Mouse (Mus musculus): ENCODE measurements around the gene Olfr1115. TPM values are rescaled to one million over a fixed set of nuclear protein-coding genes. Genes with fewer than 3 reads are reported as not detected.
"Not testable (repeated sequence)": the region's sequence is repeated elsewhere in the genome, so short reads cannot be mapped to it uniquely, and the experiment has no call there.

The Olfr1115 gene
- total RNA-seq (2018; cell fraction: chromatin; rRNA removed): not detected
- not detected for total RNA-seq (2018; cell fraction: cytosol; rRNA removed)
- not detected for total RNA-seq (2018; cell fraction: nucleus; rRNA removed)
- polyA plus RNA-seq (2018): not detected in 3 replicates

DNA sequence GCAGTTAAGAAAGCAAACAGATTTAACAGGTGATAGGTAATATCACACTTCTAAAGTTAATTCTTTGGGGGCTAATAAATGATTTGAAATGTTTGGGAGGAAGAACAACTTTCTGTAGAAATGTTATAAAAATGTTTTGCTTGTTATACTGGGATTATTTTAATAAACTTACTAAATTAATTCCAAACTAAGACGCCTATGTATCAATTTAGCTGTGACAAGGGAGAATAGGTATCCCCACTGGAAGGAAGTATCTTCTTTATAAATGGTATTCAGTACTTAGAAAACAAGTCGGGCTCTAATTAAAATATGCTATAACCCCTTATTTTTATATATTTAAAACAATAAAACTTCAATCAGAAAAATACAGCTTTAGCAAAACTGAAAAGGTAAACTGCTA lies at the start of gene Olfr1115:
TSS of gene Olfr1115 (plus strand) at position 301 of the 400 bp plus-strand sequence.
- WGBS (ENCODE audit: missing documents): 86% methylated on average over 2 of the region's 2 CpGs
- Histone ChIP-seq H3K4me3 (ENCODE audit: inconsistent target) (no peak within 1 kb of the TSS), H3K79me2 (ENCODE audit: inconsistent target) (no peaks in the 10 kb centered on the region), H3K36me3 (ENCODE audit: inconsistent target) (no peaks in the 10 kb centered on the region), H3K27ac (no peak within 1 kb of the TSS)

- Histone ChIP-seq H3K36me3 (ENCODE audit: inconsistent target) (no peaks in the 10 kb centered on the region), H3K4me3 (ENCODE audit: inconsistent target) (no peak within 1 kb of the TSS)
These were observed 39.1 kb upstream of the Olfr1115 start, which contains the start of gene Olfr1113 for GRCm38 (mm10) chr2:87208670-87209069. Gene Olfr1113, plus strand, starts transcription at chr2:87208970.

GRCm38 (mm10) chr2:87267234-87267633 lies 19.4 kb downstream of the Olfr1115 start, which contains the start of gene Olfr1116:
Gene Olfr1116, plus strand, starts transcription at chr2:87267534.
- Histone ChIP-seq H3K36me3 (ENCODE audit: inconsistent target) (no peaks in the 10 kb centered on the region), H3K79me2 (ENCODE audit: inconsistent target) (no peaks in the 10 kb centered on the region), H3K4me3 (ENCODE audit: inconsistent target) (no peak within 1 kb of the TSS), H3K27ac (no peak within 1 kb of the TSS)
- WGBS (ENCODE audit: missing documents): 83% methylated on average over 1 of the region's 1 CpGs

More at GRCm38 (mm10) chr2:87208670-87209069, 39.1 kb upstream of the Olfr1115 start, which contains the start of gene Olfr1113:
- WGBS (ENCODE audit: missing documents): 85% methylated on average over 2 of the region's 2 CpGs
- no peak within 1 kb of the TSS for H3K27ac ChIP-seq
- H3K79me2 ChIP-seq (ENCODE audit: inconsistent target): no peaks in the 10 kb centered on the region

DNA sequence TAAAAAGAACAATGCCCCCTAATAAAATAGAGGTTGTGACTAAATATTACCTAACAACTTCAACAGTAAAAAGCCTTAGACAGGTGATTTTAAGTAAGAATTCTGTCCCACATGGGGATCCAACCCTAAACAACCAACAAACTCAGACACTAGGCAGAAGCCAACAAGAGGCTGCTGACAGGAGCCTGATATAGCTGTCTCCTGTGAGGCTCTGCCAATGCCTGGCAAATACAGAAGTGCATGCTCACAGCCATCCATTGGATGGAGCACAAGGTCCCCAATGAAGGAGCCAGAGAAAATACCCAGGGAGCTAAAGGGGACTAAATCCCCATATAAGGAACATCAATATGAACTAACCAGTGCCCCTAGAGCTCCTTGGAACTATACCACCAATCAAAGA lies 46.2 kb downstream of the Olfr1115 start:
- not testable (repeated sequence) for H3K4me3 ChIP-seq (ENCODE audit: inconsistent target); H3K36me3 ChIP-seq (ENCODE audit: inconsistent target); H3K27ac ChIP-seq; H3K79me2 ChIP-seq (ENCODE audit: inconsistent target)

Other genes with a start within 250 kb of the Olfr1115 start
- gene Olfr1102, start 249.6 kb upstream of the Olfr1115 start, polyA plus RNA-seq (2018): not detected in 3 replicates
- gene Olfr1104, start 220.9 kb upstream of the Olfr1115 start, polyA plus RNA-seq (2018): not detected in 3 replicates
- gene Olfr1105, start 211.5 kb upstream of the Olfr1115 start, polyA plus RNA-seq (2018): not detected in 3 replicates
- gene Olfr1106, start 195.7 kb upstream of the Olfr1115 start, polyA plus RNA-seq (2018): not detected in 3 replicates
- not detected in 3 replicates for gene Olfr1107, start 172.2 kb upstream of the Olfr1115 start, polyA plus RNA-seq (2018)
- not detected in 3 replicates for gene Olfr1109, start 152.0 kb upstream of the Olfr1115 start, polyA plus RNA-seq (2018)
- not detected in 3 replicates for gene Olfr259, start 133.4 kb upstream of the Olfr1115 start, polyA plus RNA-seq (2018)
- not detected in 3 replicates for gene Olfr1110, start 107.7 kb upstream of the Olfr1115 start, polyA plus RNA-seq (2018)
- not detected in 3 replicates for gene Olfr1111, start 95.4 kb upstream of the Olfr1115 start, polyA plus RNA-seq (2018)
- not detected in 3 replicates for gene Olfr1112, start 60.2 kb upstream of the Olfr1115 start, polyA plus RNA-seq (2018)
- not detected in 3 replicates for gene Olfr1113, start 39.0 kb upstream of the Olfr1115 start, polyA plus RNA-seq (2018)
- not detected in 3 replicates for gene Olfr1116, start 19.5 kb downstream of the Olfr1115 start, polyA plus RNA-seq (2018)
- not detected in 3 replicates for gene Olfr1118, start 59.6 kb downstream of the Olfr1115 start, polyA plus RNA-seq (2018)
- not detected in 3 replicates for gene Olfr1120, start 106.8 kb downstream of the Olfr1115 start, polyA plus RNA-seq (2018)
- gene Olfr1121, start 121.9 kb downstream of the Olfr1115 start, polyA plus RNA-seq (2018): not detected in 3 replicates
- not detected in 3 replicates for gene Olfr1122, start 137.8 kb downstream of the Olfr1115 start, polyA plus RNA-seq (2018)
- gene Olfr1123, start 168.6 kb downstream of the Olfr1115 start, polyA plus RNA-seq (2018): not detected in 3 replicates
- gene Olfr1124, start 182.3 kb downstream of the Olfr1115 start, polyA plus RNA-seq (2018): not detected in 3 replicates
- gene Olfr1126, start 205.9 kb downstream of the Olfr1115 start, polyA plus RNA-seq (2018): not detected in 3 replicates
- gene Pramel7, start 249.1 kb downstream of the Olfr1115 start, polyA plus RNA-seq (2018): not detected in 3 replicates

All from macrophage (primary cell).